Mouse (Mus musculus) megakaryocyte, embryonic 14.5 days (primary cell): ENCODE data around the gene Sbf1. TPM values are rescaled to one million over a fixed set of nuclear protein-coding genes. Genes with fewer than 3 reads are reported as not detected.

ENCODE experiments used
- H3K27me3 ChIP-seq: replicated peaks from 2 replicates; pipeline ENCODE3; 2012; ENCODE audit warnings: inconsistent platforms
- H3K36me3 ChIP-seq: replicated peaks from 2 replicates; pipeline ENCODE3; 2012; ENCODE audit warnings: low read length, inconsistent platforms, mixed read lengths
- H3K4me1 ChIP-seq: 2 replicates; pipeline ENCODE4 v1.6.1; 2012; ENCODE audit warnings: inconsistent platforms
- H3K4me3 ChIP-seq: replicated peaks from 2 replicates; pipeline ENCODE3; 2012; ENCODE audit warnings: moderate library complexity, mild to moderate bottlenecking, inconsistent platforms
- H3K9me3 ChIP-seq: 2 replicates; pipeline ENCODE4 v1.6.1; 2012; ENCODE audit warnings: inconsistent platforms
- FLI1 ChIP-seq: IDR thresholded peaks from 2 replicates; pipeline ENCODE4 v1.6.1; 2012; ENCODE audit warnings: low read length, inconsistent platforms, mixed read lengths
- GATA1 ChIP-seq: IDR thresholded peaks from 3 replicates; pipeline ENCODE4 v1.6.1; 2012; ENCODE audit warnings: mixed read lengths, low read length, inconsistent platforms, borderline replicate concordance
- polyA plus RNA-seq: library from polyadenylated mRNA; stranded (reverse); fragments of >175 nt; gene quantifications from 2 replicates; pipeline ENCODE4 v1.2.3, GENCODE M21; 2012; ENCODE audit warnings: low replicate concordance; ENCODE audit not compliant: insufficient read depth

Gene Sbf1
- polyA plus RNA-seq, 1 experiment, result 172 TPM

DNA sequence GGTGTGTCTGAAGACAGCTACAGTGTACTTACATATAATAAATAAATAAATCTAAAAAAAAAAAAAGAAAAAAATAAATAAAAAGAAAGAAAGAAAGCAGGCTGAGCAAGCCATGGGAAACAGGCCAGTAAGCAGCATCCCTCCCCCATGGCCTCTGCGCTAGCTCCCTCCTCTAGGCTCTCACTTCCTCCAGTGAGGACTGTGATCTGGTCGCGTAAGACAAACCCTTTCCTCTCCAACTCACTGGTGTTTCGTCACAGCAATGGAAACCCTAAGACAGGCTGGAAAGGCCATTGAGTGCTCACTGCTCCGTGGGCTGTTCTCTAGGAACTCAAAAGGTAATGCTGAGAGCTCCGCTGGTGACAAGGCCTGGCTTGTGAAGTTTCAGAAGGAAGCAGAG, 66.0 kb downstream of the Sbf1 start:
- TF ChIP-seq FLI1 (no peak), GATA1 (no peak)
- H3K4me1 ChIP-seq, result peaks cover 8% of the 10 kb centered on the region; the same call in 1 of the 2 replicates
- peaks cover 55% of the 10 kb centered on the region for H3K36me3 ChIP-seq
- no peaks in the 10 kb centered on the region for H3K9me3 ChIP-seq
- H3K27me3 ChIP-seq, result no peaks in the 10 kb centered on the region
- no peak overlapping the region for H3K4me3 ChIP-seq

DNA sequence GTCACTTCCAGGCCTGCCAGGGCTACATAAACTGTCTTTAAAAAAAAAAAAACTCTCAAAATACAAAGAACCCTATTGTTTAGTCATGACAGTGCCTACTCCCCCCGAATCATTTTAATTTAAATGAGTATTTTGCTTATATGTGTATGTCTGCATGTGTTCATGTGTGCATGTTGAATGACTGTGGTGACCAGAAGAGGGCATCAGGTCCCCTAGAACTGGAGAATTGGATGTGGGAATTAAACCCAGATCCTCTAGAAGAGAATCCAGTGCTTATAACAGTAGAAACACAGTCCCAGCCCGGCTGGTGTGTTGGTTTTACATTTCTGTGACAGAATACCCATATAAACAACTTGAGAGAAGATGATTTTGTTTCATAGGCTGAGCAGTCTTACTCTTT, 74.1 kb downstream of the Sbf1 start:
- H3K36me3 ChIP-seq, result peaks cover 34% of the 10 kb centered on the region

DNA sequence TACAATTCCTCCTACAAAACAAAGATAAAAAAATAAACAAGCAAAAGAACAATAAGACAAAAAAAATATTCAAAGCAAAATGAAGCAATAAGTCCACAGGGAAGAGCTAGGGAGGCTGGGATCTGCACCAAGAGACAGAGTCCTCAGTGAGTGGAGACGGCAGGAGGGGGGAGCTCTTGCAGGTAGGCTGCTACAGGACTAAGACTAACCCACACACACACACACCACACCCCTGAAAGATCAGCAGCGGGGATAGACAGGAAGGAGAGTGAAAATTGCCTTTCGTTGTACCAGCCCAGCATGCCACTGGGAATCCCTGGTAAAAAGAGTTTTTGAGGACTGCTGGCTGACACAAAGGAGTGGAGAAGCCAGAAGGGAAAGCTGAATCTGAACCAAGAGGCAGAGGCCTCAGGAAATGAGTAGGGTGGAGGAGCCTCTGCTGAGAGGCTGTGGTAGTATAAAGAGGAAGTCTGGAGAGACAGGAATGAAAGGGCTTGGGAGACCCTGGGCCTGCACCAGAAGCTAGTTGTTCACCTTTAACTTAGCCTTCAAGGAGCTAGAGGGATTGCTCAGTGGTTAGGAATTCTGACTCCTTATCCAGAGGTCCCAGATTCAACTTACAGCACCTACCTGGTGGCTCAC, 75.2 kb downstream of the Sbf1 start:
- Histone ChIP-seq H3K9me3 (no peaks in the 10 kb centered on the region), H3K27me3 (no peaks in the 10 kb centered on the region), H3K4me1 (peaks cover 23% of the 10 kb centered on the region), H3K4me3 (peak overlapping the region; percentile 77), H3K36me3 (peaks cover 26% of the 10 kb centered on the region)
- TF ChIP-seq FLI1, result no peak
- TF ChIP-seq GATA1, result no peak

More for the DNA sequence above, 74.1 kb downstream of the Sbf1 start:
- Histone ChIP-seq H3K4me1 (peaks cover 23% of the 10 kb centered on the region), H3K9me3 (no peaks in the 10 kb centered on the region), H3K27me3 (no peaks in the 10 kb centered on the region), H3K4me3 (no peak overlapping the region)
- no peak for TF ChIP-seq GATA1
- no peak for TF ChIP-seq FLI1

Other genes starting within 250 kb of the Sbf1 start
- 86.4 and 115 TPM in 2 replicates for gene Trabd, start 240.2 kb downstream of the Sbf1 start, polyA plus RNA-seq
- gene Selenoo, start 226.2 kb downstream of the Sbf1 start, polyA plus RNA-seq, result 3.7 and 8.9 TPM in 2 replicates
- gene Tubgcp6, start 192.2 kb downstream of the Sbf1 start, polyA plus RNA-seq, result 12.5 and 18.5 TPM in 2 replicates
- 3.8 and 7.9 TPM in 2 replicates for gene Hdac10, start 186.6 kb downstream of the Sbf1 start, polyA plus RNA-seq
- gene Mapk12, start 174.6 kb downstream of the Sbf1 start, polyA plus RNA-seq, result not detected in 2 replicates
- gene Mapk11, start 165.7 kb downstream of the Sbf1 start, polyA plus RNA-seq, result 0.29 TPM in 1 of 2 replicates, not detected in the other
- 71.6 and 100 TPM in 2 replicates for gene Plxnb2, start 134.5 kb downstream of the Sbf1 start, polyA plus RNA-seq
- gene Dennd6b, start 118.8 kb downstream of the Sbf1 start, polyA plus RNA-seq, result 3.6 and 10.0 TPM in 2 replicates
- gene Ppp6r2, start 103.8 kb downstream of the Sbf1 start, polyA plus RNA-seq, result 20.7 and 31.2 TPM in 2 replicates
- gene Adm2, start 7.4 kb upstream of the Sbf1 start, polyA plus RNA-seq, result 4.0 TPM in 1 of 2 replicates, not detected in the other
- not detected in 2 replicates for gene Miox, start 19.1 kb upstream of the Sbf1 start, polyA plus RNA-seq
- 65.0 and 111 TPM in 2 replicates for gene Lmf2, start 40.3 kb upstream of the Sbf1 start, polyA plus RNA-seq
- 21.9 and 44.6 TPM in 2 replicates for gene Ncaph2, start 40.4 kb upstream of the Sbf1 start, polyA plus RNA-seq
- 47.2 and 56.7 TPM in 2 replicates for gene Sco2, start 58.5 kb upstream of the Sbf1 start, polyA plus RNA-seq
- gene Tymp, start 61.7 kb upstream of the Sbf1 start, polyA plus RNA-seq, result 0.41 and 6.8 TPM in 2 replicates
- 16.5 and 19.6 TPM in 2 replicates for gene Odf3b, start 64.0 kb upstream of the Sbf1 start, polyA plus RNA-seq
- 0.07 TPM in 1 of 2 replicates, not detected in the other for gene Klhdc7b, start 69.6 kb upstream of the Sbf1 start, polyA plus RNA-seq
- not detected in 2 replicates for gene Syce3, start 95.2 kb upstream of the Sbf1 start, polyA plus RNA-seq
- gene Cpt1b, start 110.6 kb upstream of the Sbf1 start, polyA plus RNA-seq, result 0.31 TPM in 1 of 2 replicates, not detected in the other
- not detected in 2 replicates for gene C730034F03Rik, start 114.3 kb upstream of the Sbf1 start, polyA plus RNA-seq
- 0.13 and 0.50 TPM in 2 replicates for gene Gm44502, start 114.4 kb upstream of the Sbf1 start, polyA plus RNA-seq
- 27.6 and 63.0 TPM in 2 replicates for gene Chkb, start 114.6 kb upstream of the Sbf1 start, polyA plus RNA-seq
- gene Mapk8ip2, start 138.6 kb upstream of the Sbf1 start, polyA plus RNA-seq, result not detected in 2 replicates
- 82.1 and 91.3 TPM in 2 replicates for gene Arsa, start 162.1 kb upstream of the Sbf1 start, polyA plus RNA-seq
- 37.4 and 85.0 TPM in 2 replicates for gene Shank3, start 184.3 kb upstream of the Sbf1 start, polyA plus RNA-seq